Mouse (Mus musculus) frontal cortex, adult 2 months (tissue): ENCODE data around the gene Sec24d. TPM values are rescaled to one million over a fixed set of nuclear protein-coding genes. Genes with fewer than 3 reads are reported as not detected.
"Not testable (repeated sequence)": the region's sequence is repeated elsewhere in the genome, so short reads cannot be mapped to it uniquely, and the experiment has no call there.

Experiments used
- DNase-seq, 2 experiments: peaks; one replicate each; pipeline ENCODE4 v3.0.0; 2022; ENCODE audit warnings: low spot score in 1 of 2; ENCODE audit errors: extremely low spot score in 1 of 2
- polyA plus RNA-seq: library from polyadenylated mRNA; depleted of rRNA; stranded (reverse); fragments of >200 nt; gene quantifications from 2 replicates; pipeline ENCODE4 v1.2.3, GENCODE M21; 2012

Sec24d gene
- polyA plus RNA-seq, 1 experiment, result 10.4 TPM

DNA sequence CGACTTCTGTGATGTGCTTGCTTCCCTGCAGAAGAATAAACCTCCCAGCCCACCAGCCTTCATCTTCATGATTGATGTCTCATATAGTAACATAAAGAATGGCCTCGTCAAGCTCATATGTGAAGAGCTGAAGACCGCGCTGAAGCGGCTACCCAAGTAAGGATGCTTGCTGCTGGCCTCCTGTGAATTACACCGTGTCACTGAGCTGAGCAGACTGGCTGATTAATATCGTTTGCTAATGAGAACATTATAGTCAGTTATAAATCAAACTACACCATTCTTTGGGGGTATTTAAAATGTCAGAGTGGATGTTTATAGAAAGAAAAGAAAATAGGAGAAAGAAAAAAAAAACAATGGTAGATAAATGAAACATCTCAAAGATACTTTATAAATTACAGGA is 69.2 kb downstream of the Sec24d start:
- no peak for DNase-seq

DNA sequence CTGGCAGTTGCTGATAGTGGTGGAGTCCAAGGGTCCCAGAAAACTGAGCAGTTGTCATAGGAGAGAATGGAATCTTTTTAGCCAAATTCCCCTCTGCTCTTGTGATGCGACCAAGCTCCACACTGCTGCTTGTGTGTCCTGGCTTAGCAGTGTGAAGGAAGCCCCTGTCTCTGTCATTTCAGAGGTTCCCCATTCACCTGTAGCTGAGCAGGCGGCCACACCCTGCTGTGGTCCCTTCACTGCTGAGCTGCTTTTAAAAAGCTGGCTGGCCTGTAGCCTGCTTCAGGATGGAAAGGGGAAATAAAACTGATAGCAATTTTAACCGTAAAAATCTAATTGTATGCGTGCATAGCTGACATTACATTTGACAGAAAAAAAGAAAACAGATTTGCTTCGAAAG is 69.7 kb downstream of the Sec24d start:
- no peak for DNase-seq

- no peak for DNase-seq
Observed at GRCm38 (mm10) chr3:123337853-123338252, 70.6 kb downstream of the Sec24d start.

GRCm38 (mm10) chr3:123338666-123339195 is 71.5 kb downstream of the Sec24d start:
- no peak for DNase-seq

GRCm38 (mm10) chr3:123341049-123341448 is 73.8 kb downstream of the Sec24d start:
- DNase-seq, result no peak

DNA sequence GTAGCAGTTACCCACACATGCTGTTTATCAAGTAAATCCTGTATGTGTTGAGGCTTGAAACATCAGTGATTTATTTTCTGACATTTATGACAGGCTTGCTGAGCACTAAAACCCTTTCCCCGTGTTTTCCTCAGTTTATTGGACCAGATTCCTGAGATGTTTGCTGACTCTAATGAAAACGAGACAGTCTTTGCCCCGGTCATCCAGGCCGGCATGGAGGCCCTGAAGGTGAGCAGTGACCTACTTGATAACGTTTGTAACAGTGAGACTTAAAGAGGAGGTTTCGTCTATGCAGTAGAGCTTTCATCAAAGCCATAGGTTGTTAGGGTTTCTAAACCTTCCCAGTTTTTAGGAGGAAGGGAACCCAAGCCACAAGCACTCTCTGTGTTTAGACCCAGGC is 76.4 kb downstream of the Sec24d start:
- no peak for DNase-seq

DNA sequence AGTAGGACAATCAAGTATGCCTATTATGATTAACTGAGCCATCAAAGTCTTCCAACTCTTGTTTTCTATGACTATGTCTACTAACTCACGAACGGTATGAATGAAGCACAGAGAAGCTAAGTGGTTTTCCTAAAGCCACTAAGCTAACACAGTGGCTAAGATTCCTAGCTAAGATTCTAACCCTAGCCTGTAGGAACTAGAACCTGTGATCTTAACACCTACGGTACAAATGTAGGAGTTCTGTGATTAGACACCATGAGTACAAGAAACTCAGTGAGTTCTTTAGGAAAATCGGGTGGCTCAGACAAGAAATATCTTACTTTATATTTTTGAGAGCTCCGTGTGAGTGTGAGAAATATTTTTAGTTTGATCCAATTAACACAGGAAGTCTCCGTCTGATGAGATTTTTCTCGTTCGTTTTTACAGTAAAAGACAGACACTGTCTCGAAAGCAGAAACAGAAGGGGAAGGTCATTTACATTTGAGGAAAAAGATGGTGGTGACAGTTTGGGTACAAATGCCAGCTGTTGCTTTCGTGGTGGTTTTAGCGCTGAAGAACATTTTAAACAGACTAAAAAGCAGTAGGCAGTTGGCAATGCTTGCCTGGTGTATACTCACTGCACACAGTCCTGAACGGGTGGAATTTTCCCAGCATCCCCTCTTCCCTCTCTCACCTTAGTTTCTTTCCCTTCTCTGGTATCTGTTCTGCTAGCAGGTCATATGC is 81.0 kb downstream of the Sec24d start:
- DNase-seq, result peak; percentile 20 to 59

GRCm38 (mm10) chr3:123350602-123351001 is 83.3 kb downstream of the Sec24d start:
- DNase-seq, result no peak

DNA sequence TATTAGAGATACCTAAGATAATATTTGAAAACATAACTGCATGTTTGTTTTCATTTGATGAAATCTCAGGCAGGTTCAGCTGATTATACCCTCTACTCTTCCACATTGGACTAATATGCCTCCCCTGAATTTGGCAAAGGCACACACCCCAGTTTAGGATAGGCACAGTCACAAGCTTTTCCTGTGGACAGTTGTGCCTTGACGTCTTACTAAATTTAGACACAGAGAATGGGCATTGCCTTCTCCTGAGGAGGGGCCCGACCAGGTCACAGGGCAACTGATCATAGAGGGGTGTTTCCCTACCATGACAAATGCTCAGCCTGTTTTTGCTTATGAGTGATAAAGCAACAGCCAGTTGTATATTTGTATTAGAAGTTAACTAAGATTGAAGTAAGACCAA is 84.3 kb downstream of the Sec24d start:
- DNase-seq, result no peak

DNA sequence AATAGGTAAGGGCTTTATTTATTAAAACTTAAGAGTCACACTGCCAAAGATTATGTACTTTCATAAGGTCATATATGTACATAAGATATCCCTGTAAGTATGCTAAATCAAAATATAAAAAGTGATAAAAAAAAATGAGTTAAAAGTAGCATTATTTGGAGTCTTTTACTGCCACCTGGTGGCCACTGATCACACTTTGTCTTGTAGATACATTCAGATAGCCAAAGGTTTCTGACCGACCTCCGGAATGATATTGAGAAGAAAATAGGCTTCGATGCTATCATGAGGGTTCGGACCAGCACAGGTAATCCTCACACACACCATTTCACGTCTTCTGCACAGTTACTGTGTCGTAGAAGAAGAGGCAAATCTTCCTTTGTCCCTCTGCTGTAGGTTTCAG is 85.9 kb downstream of the Sec24d start:
- peak in 1 of 2 experiments; percentile 78 for DNase-seq

- DNase-seq, result no peak
Observed at GRCm38 (mm10) chr3:123353661-123354060, 86.4 kb downstream of the Sec24d start.

GRCm38 (mm10) chr3:123354388-123354787 is 87.1 kb downstream of the Sec24d start:
- no peak for DNase-seq

GRCm38 (mm10) chr3:123356377-123356991 is 89.2 kb downstream of the Sec24d start:
- DNase-seq, result no peak

DNA sequence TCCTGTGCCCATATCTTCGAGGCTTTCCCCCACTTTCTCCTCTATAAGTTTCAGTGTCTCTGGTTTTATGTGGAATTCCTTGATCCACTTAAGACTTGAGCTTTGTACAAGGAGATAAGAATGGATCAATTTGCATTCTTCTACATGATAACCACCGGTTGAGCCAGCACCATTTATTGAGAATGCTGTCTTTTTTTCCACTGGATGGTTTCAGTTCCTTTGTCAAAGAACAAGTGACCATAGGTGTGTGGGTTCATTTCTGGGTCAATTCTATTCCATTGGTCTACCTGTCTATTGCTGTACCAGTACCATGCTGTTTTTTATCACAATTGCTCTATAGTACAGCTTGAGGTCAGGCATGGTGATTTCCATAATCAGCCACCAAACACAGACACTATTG is 99.6 kb downstream of the Sec24d start:
- not testable (repeated sequence) for DNase-seq

DNA sequence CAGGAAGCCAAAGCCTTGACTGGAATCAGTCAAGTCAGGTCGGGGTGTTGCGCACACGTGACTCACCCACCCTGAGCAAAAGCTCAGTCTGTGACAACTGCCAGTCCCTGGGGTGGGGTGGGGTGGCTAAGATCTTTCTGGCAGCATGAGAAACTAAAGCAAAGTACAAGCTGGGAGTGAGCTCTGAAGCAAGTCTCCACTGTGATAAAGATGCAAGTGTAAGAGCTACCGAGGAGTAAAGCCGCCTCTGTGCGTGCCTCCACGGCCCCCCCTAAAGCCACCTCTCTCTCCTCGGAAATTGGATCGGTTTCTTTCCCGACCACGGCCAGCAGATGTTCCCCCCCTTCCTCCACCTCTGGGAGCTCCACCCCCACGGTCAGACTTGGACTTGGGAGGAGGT is 101.9 kb downstream of the Sec24d start:
- no peak for DNase-seq

DNA sequence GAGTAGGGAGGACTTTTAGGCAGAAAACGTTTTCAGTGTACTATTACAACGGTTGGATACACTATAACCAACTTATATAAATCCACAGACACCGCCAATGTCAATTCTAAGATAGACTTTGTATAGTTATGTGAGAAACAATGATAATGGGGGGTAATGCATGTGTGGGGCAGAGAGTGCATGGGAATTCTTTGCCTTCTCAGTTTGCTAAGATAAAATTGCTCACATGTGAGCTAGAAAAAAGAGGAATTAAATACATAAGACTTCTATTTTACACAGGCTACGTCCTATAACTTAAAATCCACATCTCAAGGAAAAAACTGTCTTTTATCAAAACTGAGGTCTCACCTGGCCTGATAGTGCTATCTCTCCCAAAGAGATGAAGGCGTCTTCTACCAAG is 103.7 kb downstream of the Sec24d start:
- DNase-seq, result no peak

DNA sequence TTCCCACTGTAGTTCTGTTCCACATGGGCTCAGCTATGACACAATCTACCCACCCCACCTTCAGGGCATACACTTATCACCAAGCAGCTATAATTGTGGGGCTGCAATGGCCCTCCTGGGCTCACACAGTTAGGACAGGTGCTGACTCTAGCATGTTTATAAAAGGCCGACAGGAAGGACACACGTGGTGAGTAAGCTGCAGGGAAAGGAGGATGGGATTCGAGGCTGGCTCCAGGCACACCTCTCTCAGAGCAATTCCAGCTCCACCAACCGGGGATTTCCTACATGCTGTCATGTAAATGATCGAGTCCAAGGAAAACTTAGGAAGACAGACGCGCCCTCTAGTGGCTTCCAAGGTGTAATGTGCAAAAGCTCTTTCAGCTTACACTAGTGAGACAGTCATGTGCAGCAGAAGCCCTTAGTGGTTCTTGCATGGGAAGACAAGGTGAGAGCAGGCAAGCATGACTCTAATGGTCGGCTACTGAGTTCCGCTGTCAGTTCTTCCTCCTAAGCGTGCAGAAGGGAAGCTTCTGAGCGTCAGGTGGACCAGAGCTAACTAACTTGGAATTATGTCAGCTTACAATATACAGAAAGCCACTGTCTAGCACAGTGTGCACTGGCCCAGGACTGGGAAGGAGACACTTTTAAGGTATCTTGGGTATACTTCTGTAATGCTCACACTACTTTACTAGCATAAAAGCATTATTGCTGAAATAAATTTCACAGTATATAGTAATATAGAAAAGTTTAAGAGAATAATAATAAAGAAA is 104.7 kb downstream of the Sec24d start:
- DNase-seq, result peak; percentile 56 to 82

DNA sequence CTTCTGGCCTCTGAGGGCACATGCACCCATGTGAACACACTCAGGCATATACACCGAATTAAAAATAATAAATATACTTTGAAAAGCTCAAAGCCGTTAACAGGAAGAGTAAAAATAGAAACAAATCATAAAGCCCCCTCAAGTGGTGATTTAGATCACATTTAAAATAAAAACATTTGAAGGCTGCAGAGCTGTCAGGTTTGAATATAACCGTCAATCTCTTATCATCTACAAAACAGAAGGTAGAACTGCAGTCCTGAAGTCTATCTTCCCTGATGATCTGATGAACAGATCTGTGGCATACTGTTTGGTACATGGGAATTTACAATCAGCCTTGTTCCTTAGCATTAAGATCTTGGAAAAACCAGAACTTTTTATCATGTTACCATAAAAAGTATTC is 109.3 kb downstream of the Sec24d start:
- no peak for DNase-seq

DNA sequence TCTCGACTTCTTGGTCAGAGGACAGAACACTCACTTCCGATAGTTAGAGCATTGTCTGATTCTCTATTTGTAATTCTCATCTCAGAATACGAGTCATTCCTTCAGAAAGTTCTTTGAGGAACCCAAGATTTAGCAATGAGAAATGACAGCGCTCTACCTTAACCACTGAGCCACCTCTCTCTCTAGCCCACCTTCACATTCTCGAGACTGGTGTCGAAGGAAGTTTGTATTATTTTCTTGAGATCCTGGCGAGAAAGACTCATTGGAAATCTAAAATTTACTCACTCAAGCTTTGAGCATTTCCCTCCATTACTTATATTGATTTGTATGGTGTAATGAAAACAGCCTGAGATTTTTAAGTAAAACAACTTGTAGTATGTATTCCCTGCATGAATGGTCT is 117.2 kb downstream of the Sec24d start:
- DNase-seq, result no peak

DNA sequence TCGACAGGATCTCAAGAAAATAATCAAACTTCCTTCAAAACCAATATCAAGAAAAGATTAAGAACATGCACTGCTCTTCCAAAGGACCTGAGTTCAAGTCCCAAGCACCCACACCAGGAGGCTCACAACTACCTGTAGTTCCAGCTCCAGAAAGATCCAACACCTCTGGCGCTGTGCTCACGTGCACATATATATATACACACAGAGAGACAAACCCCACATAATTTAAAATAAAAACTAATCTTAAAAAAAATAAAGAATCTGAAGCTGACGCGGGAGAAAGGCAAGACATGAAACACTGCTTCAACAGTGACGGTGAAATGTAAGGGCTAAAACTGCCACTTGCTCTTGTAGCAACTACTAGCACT is 117.8 kb downstream of the Sec24d start:
- DNase-seq, result no peak

DNA sequence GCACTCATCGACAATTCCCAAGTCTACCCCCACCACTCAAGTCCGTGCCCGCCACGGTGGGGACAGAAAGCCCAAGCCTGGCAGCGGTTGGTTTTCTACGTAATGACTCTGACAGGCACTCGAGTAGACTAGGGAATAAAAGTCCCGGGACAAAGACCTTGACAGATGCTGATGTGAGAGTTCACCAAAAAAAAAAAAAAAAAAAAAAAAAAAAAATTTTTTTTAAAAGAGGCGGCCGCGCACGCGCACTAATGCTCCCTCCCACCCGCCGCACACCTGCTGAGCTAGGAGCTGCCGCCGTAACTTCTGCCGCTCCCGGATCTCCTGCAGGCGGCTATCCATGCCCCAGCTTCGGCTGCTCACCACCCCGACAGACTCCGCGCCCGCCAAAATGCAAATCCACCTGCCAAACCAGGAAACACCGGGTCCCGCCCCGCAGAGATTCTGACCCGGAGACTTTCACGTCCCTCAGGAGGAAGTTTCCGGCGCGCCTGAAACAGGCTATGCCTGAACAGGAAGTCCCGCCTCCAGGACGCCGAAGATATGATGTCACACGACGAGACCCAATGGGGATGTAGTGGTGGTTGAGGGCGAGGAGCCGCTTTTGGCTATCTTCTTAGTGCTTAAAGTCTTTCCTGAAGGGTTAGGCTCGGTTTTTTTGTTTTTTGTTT is 118.4 kb downstream of the Sec24d start, which contains the start of gene Mettl14:
Gene Mettl14 (minus strand): TSS at position 623 of the 671 bp plus-strand sequence.
- peak; percentile 96 to 98 for DNase-seq
